Mouse (Mus musculus) liver, embryonic 14.5 days (tissue): ENCODE results near the gene Shank1. TPM values are rescaled to one million over a fixed set of nuclear protein-coding genes. Genes with fewer than 3 reads are reported as not detected.

Source experiments
- ATAC-seq: fragments of 200-750 bp; cut with Nextera tagmentation; 2 replicates; pipeline ENCODE4 v1.8.0; 2017; ENCODE audit warnings: moderate number of reproducible peaks, mild to moderate bottlenecking, moderate library complexity; ENCODE audit not compliant: insufficient read depth
- DNase-seq, 3 experiments: peaks; one replicate each; pipeline ENCODE4 v3.0.0-alpha.2; 2012 to 2013; ENCODE audit warnings: low read depth in 3 of 3, low spot score in 3 of 3
- H3K27ac ChIP-seq: fragments of 300-500 bp; sonication (generic); 2 replicates; pipeline ENCODE4 v1.5.1; 2014; ENCODE audit warnings: moderate library complexity, mild to moderate bottlenecking, control low read depth, inconsistent platforms
- H3K27me3 ChIP-seq: fragments of 300-500 bp; sonication (generic); 2 replicates; pipeline ENCODE4 v1.6.1; 2014; ENCODE audit warnings: mild to moderate bottlenecking, low read length, moderate library complexity; ENCODE audit not compliant: control insufficient read depth, insufficient read depth
- H3K36me3 ChIP-seq: fragments of 300-500 bp; sonication (generic); replicated peaks from 2 replicates; pipeline ENCODE4 v1.6.1; 2014; ENCODE audit warnings: low read depth; ENCODE audit not compliant: control insufficient read depth, insufficient read depth
- H3K4me1 ChIP-seq, 2 experiments: fragments of 200-500 bp in 1 of 2; fragments of 300-500 bp in 1 of 2; sonication (generic) in 1 of 2; replicated peaks; 2 replicates each; pipeline ENCODE4 v1.6.1; 2012 to 2014; ENCODE audit warnings: antibody characterized with exemption in 1 of 2, inconsistent platforms in 1 of 2, low read length in 1 of 2; ENCODE audit not compliant: control insufficient read depth in 2 of 2, insufficient read depth in 2 of 2
- H3K4me2 ChIP-seq: fragments of 300-500 bp; sonication (generic); 2 replicates; pipeline ENCODE4 v1.6.1; 2014; ENCODE audit warnings: low read depth, mild to moderate bottlenecking, control low read depth, moderate library complexity
- H3K4me3 ChIP-seq, 2 experiments: fragments of 200-500 bp in 1 of 2; fragments of 300-500 bp in 1 of 2; sonication (generic) in 1 of 2; 2 replicates each; pipeline ENCODE4 v1.5.1; 2012 to 2014; ENCODE audit warnings: low read depth in 2 of 2, low read length in 2 of 2, mild to moderate bottlenecking in 2 of 2, control low read depth in 1 of 2, inconsistent platforms in 1 of 2, moderate library complexity in 1 of 2; ENCODE audit not compliant: insufficient read depth in 1 of 2
- H3K9ac ChIP-seq: fragments of 300-500 bp; sonication (generic); replicated peaks from 2 replicates; pipeline ENCODE4 v1.6.1; 2014; ENCODE audit warnings: mild to moderate bottlenecking, control low read depth, moderate library complexity
- H3K9me3 ChIP-seq: fragments of 300-500 bp; sonication (generic); 2 replicates; pipeline ENCODE4 v1.6.1; 2016; ENCODE audit warnings: low read length, mixed read lengths; ENCODE audit not compliant: control insufficient read depth
- CTCF ChIP-seq: IDR thresholded peaks from 2 replicates; pipeline ENCODE4 v1.5.1; 2016; ENCODE audit warnings: antibody characterized with exemption, low read depth, control low read depth
- EP300 ChIP-seq: IDR thresholded peaks from 2 replicates; pipeline ENCODE4 v1.6.1; 2016; ENCODE audit warnings: antibody characterized with exemption, low read depth
- WGBS: fragments of 180-500 bp; shearing (Covaris S2); extraction: QIAGEN DNeasy Blood & Tissue Kit; methylation state at CpG from one replicate; pipeline ENCODE4 v1.1.7; 2014; ENCODE audit not compliant: insufficient replicate concordance; 5-methylcytosine and 5-hydroxymethylcytosine counted together
- polyA plus RNA-seq, 2 experiments: library from polyadenylated mRNA; depleted of rRNA in 1 of 2; stranded (reverse) in 1 of 2; unstranded in 1 of 2; fragments of >200 nt; fragmentation: Nextera tagmentation in 1 of 2; extraction: Ambion mirVana in 1 of 2; gene quantifications; 2 replicates each; pipeline versions ENCODE4 v1.2.1 to v1.2.3; 2012 to 2014

Gene Shank1
- polyA plus RNA-seq, 2 experiments, result 0.04 TPM; not detected in 1

- Histone ChIP-seq H3K27ac (no peak overlapping the region), H3K4me3 (peak overlapping the region; percentile 59 to 62)
- peak; percentile 84 for ATAC-seq
These were observed 64.0 kb downstream of the Shank1 start for GRCm38 (mm10) chr7:44373889-44374652.

GRCm38 (mm10) chr7:44374756-44375155, 64.7 kb downstream of the Shank1 start:
- no peak for ATAC-seq
- Histone ChIP-seq H3K4me1 (peaks cover 0 to 10% of the 10 kb centered on the region in 2 experiments; a peak in 3 of 4 replicates), H3K4me3 (peak overlapping the region; percentile 59 to 62; a peak in 3 of 4 replicates), H3K36me3 (no peaks in the 10 kb centered on the region), H3K27me3 (no peaks in the 10 kb centered on the region), H3K9me3 (no peaks in the 10 kb centered on the region), H3K27ac (no peak overlapping the region), H3K9ac (no peak overlapping the region; the same call in 1 of the 2 replicates), H3K4me2 (peak overlapping the region; percentile 74)
- 9% methylated on average over 5 of the region's 5 CpGs for WGBS
- DNase-seq, result no peak
- no peak for TF ChIP-seq EP300
- no peak for TF ChIP-seq CTCF

More at GRCm38 (mm10) chr7:44373889-44374652, 64.0 kb downstream of the Shank1 start:
- no peaks in the 10 kb centered on the region for H3K36me3 ChIP-seq
- 0% methylated on average over 19 of the region's 19 CpGs for WGBS
- peak; percentile 60 to 67 (median 62) for DNase-seq
- H3K9me3 ChIP-seq, result no peaks in the 10 kb centered on the region
- no peaks in the 10 kb centered on the region for H3K27me3 ChIP-seq
- peaks cover 0 to 10% of the 10 kb centered on the region in 2 experiments; a peak in 3 of 4 replicates for H3K4me1 ChIP-seq
- TF ChIP-seq EP300 (no peak), CTCF (no peak)
- H3K4me2 ChIP-seq, result peak overlapping the region; percentile 74
- peak overlapping the region; percentile 62 for H3K9ac ChIP-seq

- Histone ChIP-seq H3K4me3 (no peak overlapping the region), H3K4me1 (peaks cover 0 to 10% of the 10 kb centered on the region in 2 experiments; a peak in 3 of 4 replicates), H3K27ac (no peak overlapping the region), H3K4me2 (peak overlapping the region; percentile 74), H3K9ac (no peak overlapping the region; the same call in 1 of the 2 replicates), H3K36me3 (no peaks in the 10 kb centered on the region), H3K27me3 (no peaks in the 10 kb centered on the region), H3K9me3 (no peaks in the 10 kb centered on the region)
- DNase-seq (no peak), ATAC-seq (no peak)
- 30% methylated on average over 10 of the region's 10 CpGs for WGBS
- no peak for TF ChIP-seq EP300
- no peak for TF ChIP-seq CTCF
These were observed 65.2 kb downstream of the Shank1 start for GRCm38 (mm10) chr7:44375207-44375606.

GRCm38 (mm10) chr7:44375793-44376192, 65.7 kb downstream of the Shank1 start:
- Histone ChIP-seq H3K9me3 (no peaks in the 10 kb centered on the region), H3K36me3 (no peaks in the 10 kb centered on the region), H3K4me1 (peaks cover 0 to 10% of the 10 kb centered on the region in 2 experiments; a peak in 3 of 4 replicates), H3K27me3 (no peaks in the 10 kb centered on the region), H3K27ac (no peak overlapping the region), H3K4me2 (no peak overlapping the region), H3K4me3 (no peak overlapping the region), H3K9ac (no peak overlapping the region)
- TF ChIP-seq CTCF (no peak), EP300 (no peak)
- 64% methylated on average over 3 of the region's 3 CpGs for WGBS
- ATAC-seq (no peak), DNase-seq (no peak)

GRCm38 (mm10) chr7:44378290-44378689, 68.2 kb downstream of the Shank1 start:
- H3K4me2 ChIP-seq, result no peak overlapping the region
- H3K9me3 ChIP-seq, result no peaks in the 10 kb centered on the region
- no peaks in the 10 kb centered on the region for H3K36me3 ChIP-seq
- H3K9ac ChIP-seq, result no peak overlapping the region
- ATAC-seq, result no peak
- H3K27me3 ChIP-seq, result no peaks in the 10 kb centered on the region; the same call in 1 of the 2 replicates
- DNase-seq, result no peak
- no peak for TF ChIP-seq EP300
- no peak for TF ChIP-seq CTCF
- H3K4me3 ChIP-seq, result no peak overlapping the region
- 35% methylated on average over 4 of the region's 4 CpGs for WGBS
- H3K4me1 ChIP-seq, result peaks cover 0 to 8% of the 10 kb centered on the region in 2 experiments; a peak in 3 of 4 replicates
- no peak overlapping the region for H3K27ac ChIP-seq
